Comparison of ENCODE assay signal across 7 mouse cellular contexts in genomic region chr13:77514046-77514445, GRCm38 (mm10).
A peak's percentile ranks its signal among the peaks of the same experiment; 100 is the strongest.
DNase-seq lines count a peak whose midpoint lies in the region.
"Had no signal": no experiment of that assay in that cellular context is flagged by ENCODE, and none has a peak within 500 bp of the region (broad histone marks: within the 10 kb centered on the region; RNA-seq: fewer than 3 reads in every experiment).

No protein-coding gene starts in this region.

- DNase-seq in adrenal gland, postnatal 14 days = peak; percentile 12
- DNase-seq in adrenal gland, adult 18-20 months (ENCODE audit: low spot score in 2 of 2) = no peak
- peak; percentile 56 to 59 for DNase-seq in cerebellum, postnatal 14 days
- no peak for DNase-seq in cerebellum, postnatal 36 days
- DNase-seq: cerebellum, adult 11 months; cerebellum, adult 9-10 months; embryo, embryonic 11 days had no signal

Comparison
In these comparisons a context has a peak if more than half of its experiments do, and no peak if none do; other contexts are left out.
1. DNase-seq: peak in adrenal gland, postnatal 14 days (single experiment) and cerebellum, postnatal 14 days (2 of 2); none in adrenal gland, adult 18-20 months (0 of 2) and cerebellum, postnatal 36 days (0 of 2).